Mouse (Mus musculus): Measurements from ENCODE around the gene Eya4.

Gene Eya4

DNA sequence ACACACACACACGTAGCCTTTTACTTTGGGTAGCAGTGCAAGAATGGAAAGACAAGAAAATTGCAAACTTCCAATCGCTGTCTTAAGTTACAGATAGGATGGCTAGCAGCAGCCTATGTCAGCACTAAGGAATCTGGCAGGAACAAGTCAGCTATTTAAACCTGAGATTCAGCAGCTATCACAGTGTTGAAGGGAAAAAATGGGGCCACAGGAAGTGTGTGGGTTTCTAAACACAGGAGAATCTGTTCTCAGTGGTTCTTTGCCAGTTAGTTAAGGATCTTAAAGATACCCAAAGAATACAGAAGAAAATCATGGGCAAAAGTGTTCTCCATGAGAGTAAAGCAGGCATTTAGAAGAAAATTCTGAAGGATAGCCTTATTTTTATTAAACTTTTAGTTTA is 206.0 kb downstream of the Eya4 start:
- DNase-seq: no peak

DNA sequence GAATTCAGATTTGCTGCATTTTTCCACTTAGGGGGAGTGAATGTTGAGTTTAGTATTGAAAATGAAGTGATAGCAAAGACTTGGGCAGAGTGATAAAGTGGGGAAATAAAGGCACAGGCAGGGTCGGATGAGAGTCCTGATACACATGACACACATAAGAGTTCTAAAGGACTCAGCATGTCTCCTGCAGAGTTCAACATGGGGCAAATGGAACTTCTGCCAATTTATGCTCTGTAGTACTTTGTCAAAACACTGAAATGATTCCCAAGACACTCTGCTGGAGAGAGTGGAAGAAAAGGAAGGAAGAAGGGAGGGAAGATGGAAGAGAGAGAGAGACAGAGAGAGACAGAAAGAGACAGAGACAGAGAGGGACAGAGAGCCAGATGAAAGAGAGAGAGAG is 222.6 kb downstream of the Eya4 start:
- DNase-seq: no peak

DNA sequence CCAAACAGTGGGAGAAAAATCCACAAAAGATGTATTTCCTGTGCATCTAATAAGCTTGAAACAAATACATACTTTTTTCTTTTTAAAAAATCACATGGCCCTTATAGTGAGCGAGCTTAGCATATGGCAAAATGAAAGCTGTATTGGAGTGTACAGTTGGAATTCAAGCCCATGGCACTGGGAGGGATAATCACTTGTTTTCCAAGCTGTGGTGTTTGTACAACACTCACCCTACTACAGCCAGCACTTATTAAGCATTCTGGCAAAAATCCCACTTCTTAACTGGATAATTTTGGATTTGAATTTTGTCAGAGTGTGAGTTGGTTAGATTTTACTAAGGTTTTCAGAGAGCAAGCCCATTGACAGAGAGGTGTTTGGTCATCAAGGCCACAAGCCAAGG is 223.4 kb downstream of the Eya4 start:
- DNase-seq: no peak

DNA sequence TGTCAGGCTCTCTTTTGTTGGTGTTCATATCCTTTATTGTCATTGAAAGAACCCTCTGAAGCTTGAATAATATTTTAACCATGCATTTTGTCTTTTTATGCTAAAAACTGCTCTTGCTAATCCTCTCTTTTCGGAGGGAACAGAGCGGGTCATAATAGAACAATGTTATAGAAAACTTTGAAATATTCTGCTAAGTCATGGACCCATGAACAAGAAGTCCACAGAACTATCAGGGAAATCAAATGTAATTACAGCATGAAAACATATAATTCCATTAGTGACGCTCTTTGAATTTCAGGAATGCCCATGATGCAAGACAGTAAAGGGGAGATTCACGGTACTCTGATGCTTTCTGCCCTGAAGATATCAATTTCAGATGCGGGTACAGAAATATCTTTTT is 224.1 kb downstream of the Eya4 start:
- DNase-seq: no peak

DNA sequence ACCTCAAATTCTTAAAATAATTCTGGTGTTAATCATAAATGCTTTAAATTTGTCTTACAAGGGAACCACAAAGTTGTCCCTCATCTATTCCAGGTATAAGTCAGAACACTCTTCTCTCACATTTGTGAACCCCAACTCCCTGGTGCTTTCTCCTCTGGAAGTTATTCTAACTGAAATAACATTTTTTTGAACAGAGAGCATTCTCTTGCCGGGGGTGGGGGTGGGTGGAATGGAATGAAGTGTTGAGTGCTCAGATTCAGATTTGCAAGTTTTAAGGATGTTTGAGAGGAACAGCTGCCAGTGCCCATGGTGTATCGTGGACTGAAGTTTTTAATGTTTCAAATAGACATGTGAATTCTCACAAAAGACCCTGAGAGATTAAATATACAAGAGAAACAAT is 230.1 kb downstream of the Eya4 start:
- peak; percentile 28 for DNase-seq

DNA sequence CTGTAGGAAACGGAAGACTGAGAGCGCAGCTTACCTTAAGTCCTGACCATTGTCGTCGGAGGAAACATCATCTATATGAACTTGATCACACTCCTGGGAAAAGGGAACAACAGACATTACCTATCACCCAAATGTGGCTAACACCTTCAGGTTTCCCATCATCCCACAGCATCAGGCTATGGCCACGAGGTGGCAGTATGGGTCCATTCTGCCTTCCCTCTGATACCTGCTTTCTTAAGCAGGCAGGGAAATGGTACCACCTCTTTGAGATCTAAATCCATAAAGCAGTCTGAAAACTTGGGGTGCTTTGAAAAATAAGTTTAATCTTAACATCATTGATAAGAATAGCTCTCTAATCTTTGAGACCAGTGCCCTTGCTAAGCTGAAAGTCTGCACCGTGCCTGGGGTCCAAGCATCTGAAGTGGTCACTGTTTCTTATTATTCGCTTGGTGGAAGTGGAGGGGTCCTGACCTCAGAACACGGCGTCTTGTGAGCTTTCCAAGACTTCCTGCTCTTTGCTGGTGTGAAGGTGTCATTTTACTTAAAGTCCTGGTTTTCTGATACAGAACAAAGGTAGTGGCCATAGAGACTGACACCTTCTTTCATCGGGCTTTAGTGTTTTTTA is 233.7 kb downstream of the Eya4 start:
- DNase-seq: peak; percentile 75

DNA sequence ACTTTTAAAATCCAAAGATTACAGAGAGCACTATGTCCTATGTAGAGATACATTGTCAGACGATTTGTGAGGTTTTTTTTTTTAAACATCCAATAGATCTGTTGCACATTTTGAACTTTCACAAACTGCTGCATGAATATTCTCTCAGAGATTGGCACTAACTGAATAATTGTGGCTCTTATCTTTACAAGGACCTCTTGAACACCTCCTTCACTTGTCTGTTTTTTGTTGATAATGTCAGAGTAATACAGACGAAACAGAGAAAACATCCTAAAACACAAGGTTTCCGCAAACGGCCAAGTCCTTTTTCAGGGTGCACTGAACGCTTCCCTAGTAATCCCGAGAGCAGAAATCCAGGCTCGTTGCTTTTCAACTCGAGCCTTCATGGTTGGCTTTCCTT is 234.5 kb downstream of the Eya4 start:
- DNase-seq: no peak

DNA sequence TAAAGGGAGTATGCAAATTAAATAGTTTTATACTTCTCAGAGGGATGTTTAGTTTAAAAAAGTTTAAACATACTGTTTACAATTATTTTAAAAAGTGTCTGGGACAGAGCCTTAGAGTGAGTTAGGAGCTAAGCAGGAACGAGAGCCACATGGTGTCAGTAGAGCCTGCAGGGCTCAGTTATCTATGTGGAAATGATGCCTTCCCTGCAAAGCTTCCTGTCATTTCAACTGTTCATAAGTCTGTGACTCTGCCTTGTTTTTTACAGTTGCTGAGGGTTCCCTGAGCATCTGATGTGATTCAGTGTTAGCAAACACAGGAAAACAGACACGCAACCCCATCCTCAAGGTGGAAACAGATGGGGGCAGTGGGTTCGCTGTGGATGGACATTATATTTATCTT is 235.3 kb downstream of the Eya4 start:
- DNase-seq: no peak

DNA sequence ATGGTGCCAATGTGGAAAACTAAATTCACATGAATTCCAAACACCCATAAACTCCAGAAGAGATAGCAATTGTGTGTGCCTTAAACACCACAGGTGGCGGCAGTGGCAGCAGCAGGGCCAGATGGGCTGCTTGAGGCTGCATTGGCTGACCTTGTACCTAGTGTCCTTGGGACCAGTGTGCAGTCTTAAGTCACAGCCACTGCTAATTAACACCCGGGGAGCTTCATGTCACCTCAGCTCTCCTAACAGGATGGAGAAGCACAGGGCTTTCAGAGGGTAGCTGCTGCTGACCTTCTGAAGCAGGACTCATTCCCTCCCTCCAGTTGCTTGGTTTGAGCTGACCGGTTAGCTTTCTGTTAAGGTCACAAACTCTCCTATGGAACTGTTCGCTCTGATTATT is 242.5 kb downstream of the Eya4 start:
- no peak for DNase-seq

DNA sequence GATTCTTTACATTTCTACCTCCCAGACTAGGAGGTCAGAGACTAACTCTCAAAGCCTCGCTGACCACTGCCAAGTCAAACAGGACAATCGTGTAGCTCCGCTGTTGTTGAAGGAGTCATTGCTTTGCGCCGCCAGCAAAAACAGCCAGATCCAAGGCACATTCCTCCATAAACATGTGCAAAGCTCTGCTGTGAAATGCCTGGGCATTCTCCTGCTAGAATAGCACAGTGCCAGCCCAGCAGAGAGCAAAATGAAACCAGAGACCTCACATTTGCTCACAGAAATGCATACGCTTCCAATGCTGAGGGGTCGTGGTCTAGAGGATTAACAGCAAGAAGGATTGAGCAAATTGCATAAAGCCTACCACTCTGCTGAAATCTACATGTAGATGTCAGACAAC is 258.1 kb downstream of the Eya4 start:
- DNase-seq: no peak

DNA sequence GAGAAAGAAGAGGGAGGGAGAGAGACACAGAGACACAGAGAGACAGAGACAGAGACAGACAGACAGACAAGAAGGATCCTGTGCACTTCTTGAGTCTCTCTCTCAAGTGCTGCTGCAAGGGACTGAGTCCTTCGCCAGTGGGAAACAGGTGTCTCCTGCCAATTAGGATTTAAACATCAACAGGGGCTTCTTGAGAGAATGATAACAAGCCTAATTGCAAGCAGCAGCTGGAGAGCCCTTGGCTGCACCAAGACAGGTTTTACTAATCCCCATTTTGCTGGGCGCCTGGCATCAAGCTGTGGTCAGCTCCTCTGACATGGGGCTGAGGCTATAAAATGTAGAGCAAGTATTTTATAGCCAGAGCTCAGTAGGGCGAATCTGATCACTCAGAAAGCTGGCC is 259.0 kb downstream of the Eya4 start:
- DNase-seq: no peak

DNA sequence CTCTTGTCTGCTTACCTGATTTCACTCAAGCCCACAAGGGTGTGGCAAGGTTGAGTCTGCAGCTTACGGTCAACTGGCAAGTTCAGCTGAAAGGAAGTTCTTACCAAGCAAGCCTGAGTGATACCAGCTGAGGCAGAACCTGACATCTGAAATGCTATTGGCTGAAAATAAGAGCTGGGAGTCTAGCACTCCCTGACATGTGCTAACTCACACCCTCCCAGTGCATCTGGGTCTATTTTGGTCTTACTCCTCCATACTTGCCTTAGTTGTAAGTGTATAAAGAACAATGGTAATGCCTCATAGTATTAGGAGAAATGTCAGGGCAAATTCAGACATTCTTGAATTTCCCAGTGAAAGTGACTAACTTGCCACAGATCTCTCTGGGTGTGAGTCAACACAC is 260.3 kb downstream of the Eya4 start:
- no peak for DNase-seq

DNA sequence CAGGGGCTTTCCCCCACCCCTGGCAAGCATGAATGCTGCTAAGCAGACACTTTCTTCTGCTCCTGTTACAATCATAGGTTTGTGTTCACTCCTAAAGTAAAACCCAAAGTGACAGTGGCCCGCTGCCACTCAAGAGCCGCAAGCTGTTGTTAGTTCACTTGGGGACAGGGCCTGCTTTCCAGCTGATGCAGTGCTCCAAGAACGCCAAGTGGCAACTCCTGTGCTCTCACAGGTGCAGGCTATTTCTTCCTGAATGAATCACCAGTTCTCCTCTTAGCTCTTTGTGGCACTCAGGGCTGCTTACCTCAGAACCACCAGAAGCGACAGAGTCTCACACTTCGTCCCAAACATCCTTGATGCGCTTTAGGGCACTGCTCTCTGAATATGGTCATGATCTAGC is 261.3 kb downstream of the Eya4 start:
- no peak for DNase-seq

DNA sequence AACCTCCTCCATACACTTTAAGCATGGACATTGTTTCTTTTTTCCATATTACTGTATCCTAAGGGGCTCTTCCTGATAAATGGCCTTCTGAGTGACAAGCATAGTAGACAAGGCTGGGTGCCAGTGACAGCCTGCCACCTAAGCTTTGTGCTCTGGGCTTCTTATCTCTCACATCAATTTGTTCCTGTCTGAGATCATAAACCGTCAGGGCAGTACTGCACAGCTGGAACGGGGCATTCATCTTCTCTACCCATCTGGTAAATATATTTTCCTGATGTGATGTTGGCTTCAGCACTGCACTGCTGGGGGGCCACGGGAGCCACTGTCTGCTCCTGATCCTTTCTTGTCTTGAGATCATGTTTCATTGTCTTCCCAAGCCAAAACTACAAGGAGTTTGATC is 261.8 kb downstream of the Eya4 start:
- DNase-seq: no peak

DNA sequence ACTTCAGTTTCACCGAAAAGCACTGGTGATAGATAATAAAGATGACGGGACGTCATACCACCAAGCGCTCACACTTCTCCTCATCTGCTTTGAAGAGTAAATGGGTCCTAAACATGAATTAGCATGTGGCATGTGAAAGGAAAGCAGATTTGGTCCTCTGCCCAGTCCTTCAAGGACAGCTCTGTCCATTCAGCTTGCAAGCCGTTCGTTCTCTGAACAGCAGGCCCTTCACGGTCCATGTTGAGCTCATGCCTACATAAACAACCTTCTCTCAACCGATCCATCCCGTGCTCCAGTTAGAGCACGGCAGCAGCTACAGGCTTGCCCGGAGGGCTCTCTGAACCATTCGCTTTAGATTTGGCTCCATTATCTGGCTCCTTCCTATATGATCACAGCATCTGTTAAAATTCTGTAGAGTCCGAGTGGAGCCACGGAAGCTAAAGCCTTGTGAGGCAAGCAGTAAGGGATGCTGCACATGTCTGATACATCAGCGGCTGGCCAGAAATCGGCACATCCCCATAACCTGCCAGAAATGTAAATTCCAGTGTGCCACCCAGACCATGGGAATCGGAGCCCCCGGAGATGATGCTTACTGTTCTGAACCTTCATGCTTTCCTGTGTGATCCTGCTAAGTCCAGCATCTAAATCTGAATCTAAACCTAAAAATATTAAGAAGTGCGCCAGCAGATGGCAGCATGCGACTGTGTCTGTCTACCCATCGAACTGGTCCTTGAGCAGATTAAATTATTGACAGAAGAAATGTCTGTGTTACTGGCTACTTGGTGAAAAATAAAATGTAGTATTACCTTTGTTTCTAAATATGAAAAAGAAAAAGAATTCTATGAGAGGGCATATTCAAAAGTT is 264.0 kb downstream of the Eya4 start:
- no peak for DNase-seq

DNA sequence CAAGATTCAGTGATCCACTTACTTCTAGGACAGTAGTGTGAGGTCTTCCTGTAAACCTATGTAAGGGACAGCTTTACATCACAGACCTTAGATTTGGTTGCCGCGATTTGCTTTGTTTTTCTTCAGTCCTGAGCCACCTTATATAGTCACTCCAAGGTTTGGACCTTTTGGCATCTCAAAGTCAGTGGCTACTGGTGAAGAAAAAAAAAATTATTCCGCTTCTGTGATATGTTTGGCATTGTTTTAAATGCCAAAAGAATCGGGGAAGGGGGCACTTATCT is 269.1 kb downstream of the Eya4 start:
- no peak for DNase-seq

DNA sequence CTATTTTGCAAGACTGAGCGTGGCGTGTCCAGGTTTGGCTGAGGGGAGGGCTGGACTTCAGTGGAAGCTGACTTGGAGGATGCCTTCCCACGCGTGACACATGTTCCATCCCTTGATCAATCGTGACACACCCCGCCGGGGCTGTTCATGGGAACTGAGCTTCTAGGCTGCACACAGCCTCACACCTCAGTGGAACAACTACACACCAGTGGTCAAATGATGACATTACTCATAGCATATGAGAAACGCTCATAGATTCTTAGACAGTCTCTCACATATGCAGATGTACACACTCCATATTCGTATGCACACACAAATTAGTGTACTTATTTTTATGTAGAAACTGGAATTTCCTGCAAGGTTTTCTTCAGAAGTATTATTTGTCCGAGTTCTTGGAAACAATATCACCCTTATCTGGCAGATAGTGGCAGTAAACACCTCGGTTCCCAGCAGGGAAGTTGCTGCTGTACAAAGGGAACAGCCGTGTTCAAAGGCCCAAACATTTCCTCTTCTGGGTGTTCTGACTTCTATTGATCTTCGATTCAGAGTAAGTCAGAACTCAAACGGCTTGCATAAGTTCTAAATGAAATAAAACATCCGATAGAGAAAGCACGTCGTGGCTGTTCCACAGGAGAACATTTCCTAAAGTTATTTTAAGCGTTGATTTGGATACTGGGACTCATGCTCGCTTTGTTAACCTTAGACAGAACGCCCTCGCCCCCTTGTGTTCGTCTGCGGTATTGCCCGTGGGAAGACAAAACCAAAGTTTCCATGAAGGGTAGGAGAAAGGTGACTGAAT is 269.6 kb downstream of the Eya4 start:
- DNase-seq: peak; percentile 94

DNA sequence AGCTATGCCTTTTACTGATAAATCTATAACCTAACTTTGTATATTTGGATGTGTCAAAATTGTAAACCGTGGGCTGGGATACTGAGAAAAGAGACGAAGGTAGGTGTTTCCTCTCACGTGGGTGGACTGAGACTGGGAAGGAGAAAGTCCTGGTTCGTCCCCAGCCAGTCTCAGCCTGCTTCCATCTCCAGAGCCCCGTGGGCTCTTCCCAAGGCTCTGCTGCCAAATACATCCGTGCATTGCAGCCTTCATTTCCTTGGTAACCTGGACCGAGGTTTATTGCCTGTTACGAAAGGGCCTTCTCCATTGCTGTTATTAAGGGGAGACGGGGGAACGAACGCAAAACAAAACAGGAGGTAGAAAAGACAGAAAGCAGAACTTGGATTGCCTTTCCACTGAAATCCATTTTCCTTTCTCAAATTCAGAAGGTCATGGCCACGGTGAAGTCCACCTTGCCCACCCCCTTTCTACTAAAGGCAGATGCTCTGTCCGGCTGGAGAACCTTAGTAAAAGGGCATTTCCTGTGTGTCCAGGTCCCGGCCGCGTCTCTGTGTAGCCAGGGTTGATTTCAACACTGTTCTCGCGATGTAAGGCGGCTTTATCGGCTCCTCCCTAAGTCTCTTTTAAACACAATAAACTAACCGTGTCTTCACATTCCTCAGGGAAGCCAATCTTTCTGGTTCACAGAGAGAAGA is 273.7 kb downstream of the Eya4 start:
- DNase-seq: peak; percentile 92

DNA sequence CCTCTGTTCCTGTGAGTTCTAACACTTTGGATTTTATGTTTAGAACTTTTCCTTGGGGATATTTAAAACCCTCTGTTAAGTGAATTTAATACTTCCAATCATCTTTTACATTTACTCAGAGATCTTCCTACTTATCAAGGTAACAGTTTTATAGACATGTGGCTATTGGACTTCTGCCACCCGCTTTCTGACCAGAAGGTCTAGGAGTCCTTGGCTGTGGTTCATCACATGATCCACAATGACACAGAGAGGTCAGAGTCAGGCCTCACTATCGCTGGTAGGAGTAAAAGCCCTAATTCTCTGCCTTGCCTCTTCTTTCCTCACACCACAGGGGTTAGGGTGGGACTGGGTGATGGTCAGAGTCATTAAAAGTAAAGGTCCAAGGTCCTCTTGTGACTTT is 277.2 kb downstream of the Eya4 start:
- DNase-seq: no peak

DNA sequence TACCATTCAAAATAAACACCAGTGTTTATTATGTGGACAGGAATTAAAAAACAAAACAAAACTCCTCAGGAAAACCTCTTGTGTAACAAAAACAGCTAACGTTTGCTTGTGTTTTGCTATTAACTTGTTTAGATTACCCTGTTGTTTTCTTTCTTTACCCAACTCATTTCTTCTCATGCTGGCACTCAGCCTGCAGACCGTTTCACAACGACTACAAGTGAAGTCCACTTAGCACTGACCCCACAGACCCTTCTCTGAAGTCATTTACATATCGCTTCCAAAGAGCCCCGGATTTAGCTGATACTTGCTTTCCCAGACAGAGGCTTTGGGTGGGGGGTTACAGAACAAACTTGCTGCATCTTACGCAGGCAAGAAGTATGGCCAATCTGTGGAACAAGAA is 286.9 kb downstream of the Eya4 start:
- no peak for DNase-seq

DNA sequence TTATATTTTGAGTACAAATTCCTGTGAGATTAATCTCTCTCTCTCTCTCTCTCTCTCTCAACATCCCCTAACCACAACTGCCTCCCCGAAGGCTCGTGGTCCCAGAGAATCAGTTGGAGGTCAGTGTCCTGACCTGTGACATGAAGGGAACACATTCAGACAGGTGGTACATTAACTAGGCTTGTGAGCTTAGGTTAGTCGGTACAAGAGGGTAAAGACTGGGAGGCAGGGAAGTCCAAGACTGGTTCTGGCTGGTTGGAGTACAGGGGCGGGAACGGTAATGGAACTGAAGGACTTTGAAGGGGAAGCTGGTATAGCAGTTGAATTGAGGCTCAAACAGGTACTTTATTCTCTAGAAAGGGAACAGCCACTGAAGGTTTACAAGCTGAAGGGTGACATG is 287.9 kb downstream of the Eya4 start:
- no peak for DNase-seq

DNA sequence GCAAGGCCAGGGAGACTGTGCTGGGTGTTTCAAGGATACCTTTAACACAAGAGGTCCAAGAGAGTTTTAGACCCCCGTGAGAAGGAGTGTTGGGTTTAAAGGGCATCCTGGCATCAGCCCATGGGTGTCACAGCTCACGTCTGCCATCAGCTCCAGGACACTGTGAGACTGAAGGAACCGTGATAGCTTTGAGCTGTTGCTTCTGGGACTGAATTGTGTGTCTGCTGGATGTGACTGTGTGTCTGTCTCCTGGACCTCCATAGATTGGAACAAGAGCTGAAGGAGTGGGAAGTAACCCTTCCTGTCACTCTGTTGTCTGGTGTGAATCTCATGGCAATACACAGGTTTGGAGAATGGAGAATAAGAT is 289.9 kb downstream of the Eya4 start:
- no peak for DNase-seq

DNA sequence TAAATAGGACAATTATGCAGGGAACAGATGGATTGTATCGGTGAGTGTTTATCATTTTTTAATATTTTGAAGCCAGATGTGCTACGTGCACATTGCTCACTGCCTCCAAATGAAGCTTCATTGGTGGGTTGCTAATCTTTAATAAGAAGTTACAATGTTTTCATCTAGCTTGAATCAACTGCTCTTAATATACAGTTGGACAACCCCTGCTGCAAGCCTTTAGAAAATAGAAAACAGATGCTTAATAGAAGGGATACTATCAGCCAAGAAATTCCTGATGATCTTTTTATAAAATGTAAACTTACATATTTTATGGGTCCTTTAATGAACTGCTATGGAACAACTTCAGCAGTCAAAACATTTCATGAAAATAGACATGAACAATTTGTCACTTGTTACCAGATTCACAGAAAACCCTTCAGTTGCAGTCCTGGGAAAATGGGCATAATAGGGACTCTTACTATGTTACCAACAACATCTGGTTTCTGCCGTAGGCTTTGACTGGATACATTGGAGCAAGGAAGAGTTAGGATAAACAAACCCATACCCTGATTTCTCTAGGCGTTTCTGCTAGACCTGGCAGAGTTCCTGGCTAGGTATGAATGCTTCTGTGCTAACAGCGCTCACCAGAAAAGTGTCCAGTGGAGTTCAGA is 290.4 kb downstream of the Eya4 start:
- DNase-seq: no peak

All from heart, adult 11 months (tissue).